Mouse (Mus musculus): ENCODE data around the gene Dtnb.

The Dtnb gene

GRCm38 (mm10) chr12:3780931-3781471 is 208.8 kb downstream of the Dtnb start:
- peak; percentile 28 to 31 for DNase-seq

DNA sequence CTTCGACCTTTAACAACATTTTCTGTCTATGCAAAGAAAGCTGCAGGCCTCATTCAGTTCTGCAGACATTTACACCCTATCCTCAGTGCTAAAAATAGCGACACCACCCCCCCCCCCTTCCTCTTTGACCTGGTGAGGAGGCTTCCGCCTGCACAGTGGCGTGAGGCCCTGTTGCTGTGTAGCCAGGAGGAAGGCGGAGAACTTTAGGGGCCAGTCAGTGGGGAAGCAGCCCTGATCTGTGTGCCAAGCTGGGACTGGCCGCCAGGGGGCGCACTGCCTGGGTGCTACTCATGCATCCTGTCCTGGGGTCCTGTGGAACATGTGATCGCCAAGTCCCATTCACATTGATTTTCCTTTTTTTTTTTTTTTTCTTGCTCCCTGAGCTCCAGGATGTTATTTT is 209.3 kb downstream of the Dtnb start:
- DNase-seq: peak; percentile 96 to 97

DNA sequence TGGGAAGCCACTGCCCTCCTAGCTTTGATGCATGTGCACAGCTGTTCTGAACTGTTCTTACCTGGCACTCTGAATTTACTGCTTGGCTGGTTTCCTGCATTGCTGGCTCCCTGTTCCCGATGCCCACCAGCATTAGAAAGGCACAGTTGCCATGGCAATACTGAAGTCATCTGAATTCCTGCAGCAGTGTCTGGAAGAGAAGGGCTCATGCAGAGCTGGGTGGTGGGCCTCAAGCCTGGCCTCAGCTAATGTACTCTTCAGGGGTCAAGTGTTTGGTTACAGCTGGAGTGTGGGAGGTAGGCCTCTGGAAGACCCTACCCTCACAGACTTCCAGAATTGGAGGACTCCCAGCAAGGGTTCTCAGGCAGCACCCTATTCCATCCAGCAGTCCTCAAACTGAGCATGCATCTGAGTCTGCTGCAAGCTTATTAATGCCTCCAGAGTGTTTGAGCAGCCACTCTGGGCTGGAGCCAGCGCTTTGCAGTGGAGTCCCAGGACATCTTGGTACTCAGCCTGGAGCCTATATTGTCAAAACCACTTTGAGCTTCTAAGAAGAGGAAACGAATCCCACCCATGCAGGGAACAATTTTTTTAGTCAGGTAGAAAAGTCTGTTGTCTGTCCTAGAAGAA is 211.1 kb downstream of the Dtnb start:
- DNase-seq: no peak

DNA sequence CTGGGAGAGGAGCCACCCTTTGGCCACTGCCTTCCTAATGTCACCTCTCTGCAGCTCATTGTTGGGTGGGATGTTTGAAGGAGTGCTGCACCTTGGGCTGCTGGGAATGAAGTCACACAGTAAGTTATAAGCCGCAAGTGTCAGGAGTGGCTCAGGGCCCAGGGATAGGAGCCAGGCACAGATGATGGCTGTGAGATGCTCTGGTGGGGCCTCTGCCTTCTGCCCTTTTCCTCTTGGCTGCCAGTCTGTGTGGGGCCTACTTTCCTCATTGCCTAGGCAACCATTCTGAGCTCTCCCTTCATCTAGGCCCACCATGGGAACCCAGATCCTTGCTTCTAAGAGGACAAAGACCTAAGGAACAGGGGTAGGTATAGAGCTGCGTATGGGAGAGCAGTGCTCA is 212.1 kb downstream of the Dtnb start:
- DNase-seq: no peak

DNA sequence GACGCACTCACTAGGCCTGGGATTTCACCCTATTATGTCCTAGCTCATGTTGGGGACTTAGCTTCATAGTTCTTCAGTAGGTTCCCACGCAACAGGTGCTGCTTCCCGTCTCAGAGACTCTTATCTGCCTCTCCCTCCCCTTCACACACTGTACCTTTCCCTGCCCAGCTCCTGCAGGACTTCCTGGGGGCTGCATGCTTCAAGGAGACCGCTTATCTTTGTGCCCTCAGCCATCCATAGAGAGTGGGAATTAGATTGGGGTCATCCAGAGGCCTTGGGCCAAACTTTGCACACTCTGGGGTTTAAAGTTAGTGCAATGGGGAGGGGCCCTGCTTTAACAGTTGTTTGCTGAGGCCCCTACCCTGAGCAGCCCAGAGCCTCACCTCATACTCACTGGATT is 212.5 kb downstream of the Dtnb start:
- no peak for DNase-seq

DNA sequence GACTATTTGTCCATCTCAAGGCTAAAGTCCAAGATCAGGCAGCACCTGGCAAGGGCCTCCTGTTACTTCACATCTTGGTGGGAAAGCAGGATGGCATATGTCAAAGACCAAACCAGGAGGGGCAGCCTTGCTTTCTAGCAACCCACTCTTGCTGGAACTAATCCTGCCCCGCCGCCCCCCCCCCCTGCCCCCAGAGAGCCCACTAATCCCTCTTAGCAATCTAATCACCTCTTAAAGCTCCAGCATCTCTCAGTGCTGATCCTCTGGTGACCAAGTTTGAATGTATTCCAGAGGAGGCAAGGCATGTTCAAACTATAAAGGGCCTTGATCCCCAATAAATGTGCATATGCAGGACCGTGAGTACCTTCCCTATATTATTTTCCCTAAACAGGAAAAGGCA is 214.9 kb downstream of the Dtnb start:
- DNase-seq: no peak

DNA sequence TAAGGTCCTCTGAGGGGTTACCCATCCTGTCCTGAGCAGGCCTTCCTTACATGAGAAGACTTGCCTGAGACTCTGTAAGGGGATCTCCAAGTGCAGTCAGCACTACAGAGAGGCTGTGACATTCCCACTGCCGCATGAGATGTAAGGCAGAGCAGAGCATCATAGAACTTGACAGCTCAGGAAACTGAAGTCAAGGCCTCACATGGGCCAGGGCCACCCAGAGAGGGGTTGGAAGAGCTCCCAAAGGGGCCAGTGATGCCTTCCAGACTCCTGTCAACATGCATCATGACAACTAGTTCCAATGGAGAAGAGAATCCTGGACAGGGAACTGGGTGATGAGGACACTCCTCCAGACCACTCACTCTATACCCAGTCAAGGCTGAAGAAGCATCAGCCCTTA is 215.4 kb downstream of the Dtnb start:
- no peak for DNase-seq

DNA sequence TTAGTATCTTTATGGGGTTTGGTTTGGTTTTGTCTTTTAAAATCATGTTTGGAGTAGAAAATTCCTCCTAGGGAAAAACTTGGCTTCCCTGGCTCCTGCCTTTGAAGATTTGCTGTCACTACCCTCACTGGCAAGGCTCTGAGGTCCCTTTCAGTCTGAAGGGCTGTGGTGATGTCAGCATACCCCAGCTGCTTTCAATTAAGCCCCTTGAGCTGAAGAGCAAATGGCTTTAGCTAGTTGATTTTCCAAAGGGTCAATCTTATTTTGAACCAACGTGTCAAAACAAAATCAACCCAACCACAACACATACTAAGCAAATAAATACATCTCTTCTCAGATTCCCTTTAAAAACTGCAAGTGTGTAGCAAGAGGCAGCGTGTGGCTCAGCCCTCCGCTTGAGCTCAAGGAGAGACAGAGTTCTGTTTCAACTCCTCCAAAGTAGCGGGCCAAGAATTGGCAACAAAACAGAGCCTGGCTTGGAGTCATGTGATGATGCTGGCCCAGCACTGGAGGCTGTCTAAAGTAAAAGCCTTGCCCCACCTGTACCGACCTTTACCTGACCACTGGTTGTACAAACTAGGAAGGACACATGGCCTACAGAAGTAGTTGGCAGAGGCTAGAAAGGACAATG is 216.4 kb downstream of the Dtnb start:
- no peak for DNase-seq

DNA sequence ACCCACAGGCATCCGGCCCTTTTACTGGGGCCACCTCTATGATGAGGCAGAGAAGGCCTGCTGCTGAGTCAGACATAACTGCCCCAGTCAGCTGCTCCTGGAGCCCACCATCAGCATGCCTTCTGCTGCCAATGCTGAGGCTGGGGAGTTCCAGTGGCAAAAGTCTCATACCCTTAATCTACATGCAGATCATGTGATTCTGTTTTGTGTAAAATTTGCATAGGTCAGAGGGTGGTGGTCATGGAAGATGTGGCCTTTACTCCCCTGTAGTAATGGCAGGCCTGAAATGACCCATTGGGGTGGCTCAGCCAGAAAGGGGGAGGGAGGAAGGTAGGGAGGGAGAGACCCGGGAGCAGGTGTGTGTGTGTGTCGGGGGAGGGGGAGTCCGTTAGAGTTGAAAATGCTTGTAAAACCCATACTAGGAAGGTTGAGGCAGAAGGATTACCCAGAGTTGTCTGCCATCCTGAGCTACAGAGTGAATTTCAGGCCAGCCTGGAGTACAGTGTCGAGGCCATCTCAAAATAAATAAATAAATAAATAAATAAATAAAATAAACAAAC is 217.5 kb downstream of the Dtnb start:
- DNase-seq: no peak

DNA sequence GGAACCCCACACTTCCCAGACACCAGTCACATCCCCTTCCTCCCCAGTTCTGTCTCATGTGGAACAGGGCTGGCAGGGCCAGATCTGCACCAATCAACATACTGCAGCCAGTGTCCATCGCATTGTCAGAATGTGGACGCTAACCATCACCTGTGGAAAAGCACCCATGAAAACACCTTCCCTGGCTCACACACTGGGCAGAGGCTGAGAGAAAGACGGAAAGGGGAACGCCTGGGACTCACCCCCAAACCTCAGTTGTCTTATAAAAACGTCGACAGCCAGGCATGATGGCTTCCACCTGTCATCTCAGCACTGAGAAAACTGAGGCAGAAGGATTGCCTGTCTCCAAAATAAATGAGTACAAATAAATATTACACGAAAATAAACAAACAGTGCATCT is 219.1 kb downstream of the Dtnb start:
- DNase-seq: peak in 1 of 2 experiments; percentile 13

- DNase-seq: peak; percentile 96 to 97
Observed at GRCm38 (mm10) chr12:3791732-3792131, 219.6 kb downstream of the Dtnb start.

- DNase-seq: no peak
Observed at GRCm38 (mm10) chr12:3792248-3792647, 220.1 kb downstream of the Dtnb start.

GRCm38 (mm10) chr12:3795569-3795968 is 223.4 kb downstream of the Dtnb start:
- DNase-seq: no peak

DNA sequence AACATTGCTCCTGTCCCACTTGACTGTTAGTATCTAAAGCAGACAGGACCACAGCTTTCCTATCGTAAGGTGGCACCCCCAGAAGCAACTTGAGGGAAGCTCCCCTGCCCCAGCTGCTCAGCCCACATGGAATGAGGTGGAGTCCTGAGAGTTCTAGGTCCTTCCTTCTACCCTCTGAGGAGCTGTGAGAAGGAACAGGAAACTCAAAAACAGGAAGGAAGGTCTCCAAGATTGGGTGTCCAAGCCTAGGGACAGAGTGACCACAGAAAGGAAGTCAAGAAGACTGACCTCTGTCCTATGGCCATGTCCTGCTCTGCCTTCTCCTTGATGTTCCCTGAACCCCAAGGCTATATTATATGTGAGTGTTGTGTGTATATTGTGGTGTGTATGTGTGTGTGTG is 227.4 kb downstream of the Dtnb start:
- no peak for DNase-seq

DNA sequence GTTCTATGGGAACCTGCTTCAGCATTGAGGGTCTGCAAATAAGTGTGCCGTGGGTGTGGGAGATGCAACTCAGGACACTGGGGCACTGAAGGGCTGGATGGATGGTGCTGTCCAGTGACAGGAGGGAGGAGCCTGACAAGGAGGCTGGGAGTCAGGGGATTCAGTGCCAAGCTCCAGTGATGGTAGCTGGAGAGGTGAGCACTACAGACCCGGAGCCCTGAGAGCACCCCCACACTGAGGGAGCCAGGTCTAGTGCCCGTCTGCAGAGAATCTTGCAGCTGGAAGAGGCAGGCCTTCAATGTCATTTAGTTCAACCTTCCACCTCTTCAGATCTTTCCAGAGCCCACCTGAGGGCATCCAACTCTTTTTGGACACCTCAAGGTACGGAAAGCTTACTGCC is 233.7 kb downstream of the Dtnb start, which contains the start of gene Dnmt3a:
Dnmt3a (plus strand) TSS at position 156 of the 400 bp plus-strand sequence.
- DNase-seq: no peak

DNA sequence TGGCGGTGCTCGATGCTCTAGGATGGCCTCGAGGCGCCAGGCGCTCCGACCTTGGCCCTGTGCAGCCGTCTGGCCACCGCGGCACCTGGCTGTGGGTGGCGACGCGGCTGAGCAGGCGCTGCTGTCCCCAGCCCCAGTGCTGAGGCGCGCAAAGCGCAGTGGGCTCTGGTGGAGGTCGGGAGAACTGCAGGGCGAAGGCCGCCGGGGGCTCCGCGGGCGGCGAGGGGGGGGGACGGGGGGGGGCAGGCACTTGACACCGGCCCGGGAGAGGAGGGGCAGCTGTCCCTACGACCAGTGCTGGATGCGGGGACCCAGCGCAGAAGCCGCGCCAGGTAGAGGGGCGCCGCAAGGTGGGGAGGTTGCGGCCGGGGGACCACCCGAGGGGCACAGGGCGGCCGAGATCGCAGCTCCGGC is 234.1 kb downstream of the Dtnb start:
- DNase-seq: peak; percentile 90

DNA sequence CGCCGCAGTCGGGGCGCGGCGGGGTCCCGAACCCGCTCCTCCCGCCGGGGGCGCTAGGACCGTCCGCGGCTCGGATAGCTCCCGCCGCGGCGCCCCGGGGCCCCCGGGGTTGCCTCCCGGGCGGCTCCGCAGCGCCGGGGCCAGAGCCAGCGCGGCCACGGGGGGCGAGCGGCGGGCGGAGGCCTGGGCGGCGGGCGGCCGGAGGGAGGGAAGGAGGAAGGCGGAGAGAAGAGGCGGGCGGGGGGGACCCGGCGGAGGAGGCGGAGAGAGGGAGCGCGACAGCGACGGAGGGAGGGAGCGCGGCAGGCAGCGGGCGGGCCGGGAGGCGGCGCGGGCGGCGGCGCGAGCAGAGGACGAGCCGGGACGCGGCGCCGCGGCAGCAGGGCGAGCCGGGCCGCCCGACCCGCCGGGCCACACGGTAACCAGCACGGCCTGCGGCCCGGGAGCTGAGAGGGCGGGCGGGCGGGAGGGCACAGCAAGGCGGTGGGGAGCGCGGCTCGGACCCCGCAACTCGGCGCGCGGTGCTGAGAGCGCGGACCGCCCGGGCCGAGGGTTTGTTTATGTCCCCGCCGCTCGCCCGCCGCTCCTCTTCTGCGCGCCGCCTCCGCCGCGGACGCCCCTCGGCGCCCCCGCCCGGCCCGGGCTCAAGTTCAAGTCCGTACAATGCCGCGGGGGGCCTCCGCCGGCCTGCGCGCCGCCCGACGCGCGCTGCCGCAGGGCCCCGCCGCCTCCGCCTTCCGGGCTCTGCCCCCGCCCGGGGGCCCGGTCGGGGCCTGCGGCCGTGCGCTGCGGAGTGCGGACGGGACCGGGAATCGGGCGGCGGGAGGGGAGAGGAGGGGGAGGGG is 234.7 kb downstream of the Dtnb start:
- DNase-seq: peak; percentile 35 to 49

GRCm38 (mm10) chr12:3807548-3808395 is 235.6 kb downstream of the Dtnb start:
- peak; percentile 51 to 60 for DNase-seq

GRCm38 (mm10) chr12:3808396-3808981 is 236.3 kb downstream of the Dtnb start:
- peak; percentile 14 to 23 for DNase-seq

DNA sequence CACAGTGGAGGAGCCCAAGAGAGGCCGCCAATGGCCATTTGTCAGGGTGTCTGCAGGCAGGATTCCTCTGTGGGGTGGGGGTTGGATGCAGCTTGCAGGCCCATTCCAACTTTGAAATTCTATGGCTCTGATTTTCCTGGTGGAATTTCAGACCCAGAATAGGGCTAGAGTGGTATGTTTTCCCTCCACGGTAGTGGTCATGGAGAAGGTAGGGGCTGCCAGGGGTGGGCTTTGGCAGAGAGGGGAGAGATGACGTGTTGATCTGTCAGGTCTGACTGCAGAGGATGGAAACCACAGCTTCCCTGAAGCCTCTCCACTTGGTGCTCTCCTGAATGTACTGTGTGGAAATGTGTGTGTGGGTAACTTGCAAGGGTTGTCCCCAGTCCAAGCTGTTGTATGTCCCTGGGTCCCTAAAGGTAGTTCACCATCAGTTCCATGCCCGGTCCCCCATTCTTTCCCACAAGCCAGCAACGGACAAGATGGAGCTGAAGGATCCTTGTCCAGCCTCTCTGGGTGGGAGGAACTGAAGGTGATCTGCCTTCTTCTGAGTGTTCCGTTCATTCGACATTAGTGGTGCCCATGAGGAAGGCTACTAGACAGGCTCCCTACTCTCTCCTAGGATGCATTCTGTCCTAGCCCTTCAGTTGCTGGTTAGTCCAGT is 237.5 kb downstream of the Dtnb start:
- no peak for DNase-seq

GRCm38 (mm10) chr12:3810455-3810854 is 238.3 kb downstream of the Dtnb start:
- DNase-seq: no peak

Data from B cell, adult 2 months (primary cell).